Mouse (Mus musculus) common myeloid progenitor, adult 5-6 weeks (primary cell): ENCODE data around the gene Nrxn1. TPM values are rescaled to one million over a fixed set of nuclear protein-coding genes. Genes with fewer than 3 reads are reported as not detected.

ENCODE experiments used
- ATAC-seq: replicated peaks from 2 replicates; pipeline ENCODE4 v1.8.0; 2016; ENCODE audit warnings: low read depth, mild to moderate bottlenecking, moderate TSS enrichment, inconsistent platforms; ENCODE audit not compliant: poor library complexity, severe bottlenecking
- total RNA-seq: library from RNA; stranded (forward); fragments of 200-1000, 187-1606 nt; gene quantifications from 2 replicates; pipeline ENCODE4 v1.2.3, GENCODE M21; 2017

Gene Nrxn1
- total RNA-seq, 1 experiment from 2014 or later = 17.0 TPM

DNA sequence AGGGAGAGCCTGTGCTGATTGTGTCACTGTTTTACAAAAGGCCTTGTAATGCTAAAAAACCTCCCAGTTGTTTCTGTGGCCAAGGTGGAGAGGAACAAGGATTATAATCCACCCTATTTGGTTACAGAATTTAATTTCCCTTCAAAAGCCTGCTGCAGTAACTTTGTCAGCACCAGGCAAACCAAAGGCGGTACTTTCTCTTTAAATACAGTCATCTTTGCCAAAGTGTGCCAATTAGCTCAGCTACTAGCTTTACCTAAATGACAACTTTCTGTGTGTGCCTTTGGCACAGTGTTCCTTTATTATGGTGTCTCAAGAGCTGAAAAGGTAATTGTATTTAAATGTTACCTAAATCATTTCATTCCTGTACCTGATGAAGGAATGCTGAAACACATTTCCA, 1053.6 kb downstream of the Nrxn1 start:
- no peak for ATAC-seq

DNA sequence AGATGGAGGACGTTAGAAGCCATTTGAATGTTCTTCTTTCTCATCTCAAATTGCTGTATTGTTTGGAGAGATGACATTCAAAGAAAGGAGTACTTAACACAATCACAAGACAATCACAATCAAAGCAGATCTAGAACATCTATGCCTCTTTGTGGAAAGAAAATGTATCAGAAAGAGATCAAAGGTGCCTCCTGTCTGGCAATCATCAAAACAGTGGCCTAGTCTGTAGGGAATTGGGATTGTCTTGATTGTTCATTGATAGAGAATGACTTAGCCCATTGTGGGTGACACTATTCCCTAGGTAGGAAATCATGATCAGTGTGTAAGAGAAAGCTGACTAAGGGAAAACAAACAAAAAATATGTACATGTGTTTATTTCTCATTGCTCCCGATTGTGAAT, 1060.5 kb downstream of the Nrxn1 start:
- ATAC-seq = no peak

DNA sequence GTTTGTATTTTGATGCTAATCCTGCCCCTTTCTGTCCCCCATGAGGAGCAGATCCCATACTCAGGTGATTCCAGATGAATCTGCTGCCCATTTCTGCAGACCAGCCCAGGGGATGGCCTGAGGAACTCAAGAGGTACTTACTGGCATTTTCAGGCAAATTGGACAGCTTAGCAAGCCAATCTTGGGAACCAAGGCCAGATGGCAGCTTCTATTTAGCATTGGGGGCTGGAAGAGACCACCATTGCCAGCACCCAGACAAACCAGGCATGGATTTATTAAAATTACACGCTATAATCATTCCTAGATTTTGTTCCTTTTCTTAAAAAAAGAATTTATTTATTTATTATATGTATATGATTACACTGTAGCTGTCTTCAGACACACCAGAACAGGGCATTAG, 1076.2 kb downstream of the Nrxn1 start:
- ATAC-seq = no peak

DNA sequence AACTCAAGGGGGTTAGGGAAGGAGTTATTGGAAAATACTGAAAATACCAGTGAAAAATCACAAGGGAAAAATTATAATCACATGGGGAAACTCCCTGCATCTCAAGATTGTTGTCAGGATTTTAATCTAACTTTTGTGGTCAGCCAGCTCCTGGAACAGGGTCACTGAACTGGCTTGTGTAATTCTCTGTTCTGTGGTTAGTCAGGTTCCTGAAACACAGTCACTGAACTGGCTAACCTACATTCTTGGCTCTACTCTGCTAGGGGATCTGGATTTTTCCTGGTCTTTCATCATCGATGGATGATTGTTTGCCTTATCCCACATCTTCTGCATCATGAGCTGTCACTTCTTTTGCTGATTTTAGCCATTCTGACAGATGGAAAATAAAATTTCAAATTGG, 1081.1 kb downstream of the Nrxn1 start:
- ATAC-seq = 0 out of 2 replicates have a peak, but pooled peaks have one; percentile 39

DNA sequence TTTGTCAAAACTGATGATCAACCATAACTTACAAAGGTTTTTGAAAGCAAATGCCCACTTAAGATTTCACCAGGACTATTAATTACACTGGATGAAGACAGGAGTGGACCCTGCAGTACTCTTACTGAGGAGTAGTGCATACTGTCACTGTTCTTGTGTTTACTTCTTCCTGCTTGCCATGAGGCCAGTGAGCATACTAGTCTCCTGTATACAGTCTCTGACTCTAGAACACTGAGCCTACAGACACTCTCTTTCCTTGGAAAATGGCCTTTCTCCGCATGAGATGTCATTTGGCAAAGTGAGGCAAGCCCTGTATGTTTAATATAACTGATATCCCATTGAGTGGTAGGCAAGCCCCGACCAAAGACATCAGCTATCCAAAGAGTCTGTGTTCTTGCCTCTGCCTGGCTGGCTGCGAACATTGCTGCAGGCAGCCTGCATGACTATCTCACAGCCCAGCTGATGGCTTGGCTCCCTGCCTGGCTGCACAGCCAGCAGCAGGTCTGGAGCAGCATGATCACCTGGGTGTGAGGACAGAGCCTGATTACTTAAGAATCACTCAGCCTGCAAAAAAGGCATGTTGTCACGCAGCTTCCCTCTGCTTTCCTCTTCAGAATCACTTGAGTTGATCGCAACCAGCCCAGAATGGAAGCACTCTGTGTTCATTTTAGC, 1085.3 kb downstream of the Nrxn1 start:
- no peak for ATAC-seq

DNA sequence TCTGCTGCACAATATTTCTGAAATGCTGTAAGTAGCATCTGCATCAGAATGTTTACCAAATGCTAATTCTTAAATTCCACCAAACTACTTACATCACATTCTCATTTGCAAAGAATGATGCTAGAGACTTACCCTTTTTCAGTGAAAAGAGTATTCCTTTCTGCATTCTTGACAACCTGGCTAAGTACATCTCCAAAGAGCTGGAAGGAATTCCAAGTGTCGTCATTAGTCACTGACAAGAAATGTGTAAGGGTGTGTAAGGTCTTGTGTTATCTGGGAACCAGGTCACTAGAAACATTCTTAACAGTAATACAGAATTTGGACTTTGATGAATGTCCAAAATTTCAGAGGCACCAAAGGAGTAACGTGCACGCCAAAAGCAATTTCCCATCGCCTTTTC, 1102.2 kb downstream of the Nrxn1 start:
- ATAC-seq = no peak
